Mouse (Mus musculus): ENCODE results near the gene Soga1. TPM values are rescaled to one million over a fixed set of nuclear protein-coding genes. Genes with fewer than 3 reads are reported as not detected.

Gene Soga1
- total RNA-seq, 4 experiments from 2014 or later: 8.7 to 11.1 (median 8.9) TPM

DNA sequence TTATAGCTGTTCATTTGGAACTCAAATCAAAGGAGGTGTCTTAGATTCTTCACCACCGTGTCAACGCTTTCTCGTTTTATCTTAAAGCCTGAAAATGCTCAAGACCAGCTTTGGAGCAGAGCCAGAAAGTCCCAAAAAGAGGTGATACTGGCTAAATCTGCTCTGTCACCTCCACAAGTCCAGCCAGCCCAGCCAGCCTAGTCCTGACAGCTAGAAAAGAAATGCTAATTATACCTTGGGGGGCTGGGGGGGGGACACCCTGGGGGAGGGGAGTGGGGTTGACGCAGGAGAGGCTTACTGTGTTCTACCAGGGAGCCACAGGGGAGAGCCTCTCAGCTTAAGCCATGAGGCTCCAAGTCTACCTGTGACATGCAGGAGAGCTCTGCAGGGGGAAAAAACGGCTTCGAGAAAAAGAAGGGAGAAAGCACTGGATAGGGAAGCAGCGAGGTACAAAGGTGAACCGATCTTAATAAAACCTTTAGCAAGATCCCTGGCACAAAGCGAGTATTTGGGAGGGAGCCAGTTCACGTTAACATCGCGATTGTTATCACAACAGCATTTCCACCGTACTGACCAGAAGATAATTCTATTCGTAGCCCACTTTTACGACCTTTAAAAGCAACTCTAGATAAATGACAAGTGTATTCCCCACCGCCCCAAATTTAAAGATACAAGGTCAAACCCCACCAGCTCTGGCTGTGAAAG lies 88.2 kb downstream of the Soga1 start:
- DNase-seq (ENCODE audit: low spot score): no peak

DNA sequence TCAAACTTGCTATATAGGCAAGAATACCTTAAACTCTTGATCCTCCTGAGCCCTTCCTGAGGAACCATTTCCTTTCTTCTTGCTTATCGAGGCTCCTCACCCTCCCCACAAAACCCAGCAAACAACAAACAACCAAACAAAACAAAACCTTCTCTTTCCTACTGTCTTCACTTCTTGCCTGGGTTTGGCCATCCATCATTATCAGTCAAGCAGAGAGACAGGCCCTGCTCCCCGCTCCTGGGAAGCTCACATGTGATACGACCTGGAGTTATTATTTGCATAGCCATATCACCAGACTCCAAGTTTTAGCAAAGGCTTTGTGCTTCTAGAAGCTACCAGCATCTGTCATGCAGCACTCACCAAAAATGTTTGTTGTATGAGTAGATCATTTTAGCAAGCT lies 91.7 kb downstream of the Soga1 start:
- no peak for DNase-seq (ENCODE audit: low spot score)

- peak; percentile 46 for DNase-seq (ENCODE audit: low spot score)
These were observed 96.2 kb downstream of the Soga1 start for GRCm38 (mm10) chr2:156982864-156983263.

GRCm38 (mm10) chr2:156981291-156981690 lies 97.8 kb downstream of the Soga1 start:
- DNase-seq (ENCODE audit: low spot score): no peak

- DNase-seq (ENCODE audit: low spot score): no peak
These were observed 99.0 kb downstream of the Soga1 start for GRCm38 (mm10) chr2:156980059-156980458.

GRCm38 (mm10) chr2:156976711-156977110 lies 102.3 kb downstream of the Soga1 start:
- no peak for DNase-seq (ENCODE audit: low spot score)

GRCm38 (mm10) chr2:156974967-156975366 lies 104.1 kb downstream of the Soga1 start:
- no peak for DNase-seq (ENCODE audit: low spot score)

DNA sequence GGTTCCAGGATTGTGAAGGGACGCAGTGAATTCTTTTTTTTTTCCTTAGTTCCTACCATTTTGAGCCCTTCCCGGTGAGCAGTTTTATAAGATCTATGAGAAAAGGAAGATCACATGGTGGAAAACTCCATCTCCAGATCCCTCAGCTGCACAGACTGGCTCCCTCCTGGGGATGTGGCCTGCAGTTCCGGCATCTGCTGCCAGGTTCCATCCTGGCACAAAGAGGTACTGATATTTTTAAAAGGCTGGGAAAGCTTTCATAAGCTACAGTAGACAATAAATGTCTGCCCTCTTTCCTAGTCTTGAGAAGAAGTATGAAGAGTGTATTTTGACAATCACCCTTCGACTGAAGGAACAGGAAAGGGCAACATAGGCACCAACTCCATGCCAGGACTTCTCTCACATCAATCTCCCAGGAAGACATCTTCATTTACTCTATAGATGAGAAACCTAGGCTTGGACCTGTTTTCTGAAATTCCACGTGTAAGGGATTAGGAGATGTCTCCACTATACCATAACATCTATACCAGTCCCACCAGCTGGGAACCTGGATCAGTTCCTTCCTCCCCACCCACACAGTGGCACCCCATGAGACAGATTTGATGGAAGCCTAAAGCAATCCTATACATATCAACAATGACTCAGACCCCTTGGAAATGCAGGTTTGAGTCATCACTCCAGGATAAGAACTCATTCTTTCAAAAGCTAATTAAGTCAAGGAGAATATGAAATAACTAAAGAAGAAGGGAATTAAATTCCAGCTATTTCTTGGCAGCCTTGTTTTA lies 105.5 kb downstream of the Soga1 start:
- DNase-seq (ENCODE audit: low spot score): no peak

DNA sequence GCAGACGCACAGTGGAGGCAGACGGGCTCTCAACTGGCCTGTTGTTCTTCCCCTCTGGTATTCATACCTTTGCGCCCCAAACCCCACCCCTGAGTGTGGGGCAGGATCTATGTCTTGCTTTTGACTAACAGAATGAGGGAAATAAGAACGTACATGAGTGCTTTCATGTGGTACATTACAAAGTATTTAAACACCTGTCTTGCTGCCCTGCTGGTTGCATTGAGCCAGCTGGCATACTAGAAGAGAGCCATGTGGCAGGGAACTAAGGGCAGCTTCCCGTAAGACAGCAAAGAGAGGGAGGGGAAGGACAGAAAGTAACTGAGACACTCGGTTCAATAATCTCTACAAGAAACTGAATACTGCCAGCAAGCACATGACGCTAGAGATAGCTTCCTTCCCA lies 108.8 kb downstream of the Soga1 start:
- DNase-seq (ENCODE audit: low spot score): no peak

DNA sequence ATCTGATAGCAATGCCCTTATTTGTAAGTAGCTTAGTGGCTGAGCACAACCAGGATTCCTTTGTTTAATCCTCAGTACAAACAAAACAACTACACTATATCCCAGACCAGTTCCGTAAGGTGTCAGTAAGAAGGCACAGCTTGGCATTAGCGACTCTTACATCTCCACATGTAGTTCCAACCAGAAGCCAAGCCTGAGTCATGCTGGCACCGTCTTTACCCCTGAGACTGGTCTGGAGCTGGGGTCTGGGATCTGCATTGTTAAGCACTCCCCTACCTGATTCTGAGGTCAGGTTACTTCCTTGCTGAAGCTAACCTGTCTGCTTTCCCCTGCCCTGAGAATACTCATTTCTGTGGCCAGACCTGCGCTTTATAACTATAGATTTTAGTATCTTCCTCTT lies 110.6 kb downstream of the Soga1 start:
- DNase-seq (ENCODE audit: low spot score): no peak

- no peak for DNase-seq (ENCODE audit: low spot score)
These were observed 111.7 kb downstream of the Soga1 start for GRCm38 (mm10) chr2:156967388-156967787.

Other genes starting within 250 kb of the Soga1 start
- gene Tgif2, start 239.2 kb downstream of the Soga1 start, total RNA-seq (2022): under 1 TPM; 0.47 to 0.55 (median 0.51) TPM
- gene 4930518I15Rik, start 221.3 kb downstream of the Soga1 start, total RNA-seq (2022): 1 to 10 TPM in 1 of 4 experiments, under 1 TPM in 3; 0.40 to 1.4 (median 0.56) TPM
- 100 to 1,000 TPM in 2 of 4 experiments, 10 to 100 TPM in 2; 90.3 to 107 (median 102) TPM for gene Rab5if, start 216.1 kb downstream of the Soga1 start, total RNA-seq (2022)
- gene Sla2, start 192.1 kb downstream of the Soga1 start, total RNA-seq (2022): under 1 TPM in 1 of 4 experiments, not detected in 3; 0.09 TPM
- gene Ndrg3, start 87.2 kb downstream of the Soga1 start, total RNA-seq (2022): 10 to 100 TPM; 21.7 to 24.5 (median 22.1) TPM
- gene Dsn1, start 72.1 kb downstream of the Soga1 start, total RNA-seq (2022): 1 to 10 TPM; 1.1 to 2.2 (median 1.6) TPM
- gene Tldc2, start 7.8 kb upstream of the Soga1 start, total RNA-seq (2022): not detected
- 10 to 100 TPM; 20.5 to 23.6 (median 21.5) TPM for gene Samhd1, start 56.0 kb upstream of the Soga1 start, total RNA-seq (2022)
- 1 to 10 TPM; 1.2 to 1.9 (median 1.3) TPM for gene Rbl1, start 125.3 kb upstream of the Soga1 start, total RNA-seq (2022)
- gene Rpn2, start 199.8 kb upstream of the Soga1 start, total RNA-seq (2022): 100 to 1,000 TPM in 2 of 4 experiments, 10 to 100 TPM in 2; 99.4 to 106 (median 101) TPM
- gene Mroh8, start 200.3 kb upstream of the Soga1 start, total RNA-seq (2022): under 1 TPM; 0.13 to 0.49 (median 0.23) TPM